Mouse (Mus musculus) testis, postnatal 10 days (tissue): Measurements from ENCODE around the gene Kcnh3.
A peak's percentile ranks its signal among the peaks of the same experiment; 100 is the strongest.
"Not testable (repeated sequence)": the region's sequence is repeated elsewhere in the genome, so short reads cannot be mapped to it uniquely, and the experiment has no call there.

ENCODE experiments used
- DNase-seq: peaks from one replicate; pipeline ENCODE4 v3.0.0; 2021; ENCODE audit warnings: low spot score

The Kcnh3 gene

GRCm38 (mm10) chr15:99240129-99240528, 15.5 kb downstream of the Kcnh3 start:
- DNase-seq = no peak

- no peak for DNase-seq
Observed at GRCm38 (mm10) chr15:99241249-99241648, 16.6 kb downstream of the Kcnh3 start.

GRCm38 (mm10) chr15:99242045-99242444, 17.4 kb downstream of the Kcnh3 start:
- no peak for DNase-seq

GRCm38 (mm10) chr15:99246736-99247135, 22.1 kb downstream of the Kcnh3 start:
- not testable (repeated sequence) for DNase-seq

- peak; percentile 66 for DNase-seq
Observed at GRCm38 (mm10) chr15:99248972-99249371, 24.3 kb downstream of the Kcnh3 start.

- no peak for DNase-seq
Observed at GRCm38 (mm10) chr15:99249938-99250337, 25.3 kb downstream of the Kcnh3 start.

- not testable (repeated sequence) for DNase-seq
Observed at GRCm38 (mm10) chr15:99251111-99251510, 26.4 kb downstream of the Kcnh3 start.

- peak; percentile 98 for DNase-seq
Observed at GRCm38 (mm10) chr15:99251626-99252380, 27.1 kb downstream of the Kcnh3 start, which contains the start of gene Mcrs1. TSS of gene Mcrs1 (minus strand) at chr15:99251961.

GRCm38 (mm10) chr15:99252381-99253174, 27.9 kb downstream of the Kcnh3 start:
- DNase-seq = no peak

- DNase-seq = not testable (repeated sequence)
Observed at GRCm38 (mm10) chr15:99253175-99253479, 28.5 kb downstream of the Kcnh3 start.

- DNase-seq = no peak
Observed at GRCm38 (mm10) chr15:99253772-99254171, 29.1 kb downstream of the Kcnh3 start.

GRCm38 (mm10) chr15:99254477-99255005, 29.9 kb downstream of the Kcnh3 start:
- no peak for DNase-seq

GRCm38 (mm10) chr15:99255241-99255749, 30.6 kb downstream of the Kcnh3 start:
- DNase-seq = no peak

GRCm38 (mm10) chr15:99259167-99259729, 34.6 kb downstream of the Kcnh3 start:
- DNase-seq = no peak

- peak; percentile 86 for DNase-seq
Observed at GRCm38 (mm10) chr15:99259730-99260252, 35.1 kb downstream of the Kcnh3 start.

GRCm38 (mm10) chr15:99262702-99263101, 38.0 kb downstream of the Kcnh3 start:
- DNase-seq = no peak

GRCm38 (mm10) chr15:99264363-99264762, 39.7 kb downstream of the Kcnh3 start:
- no peak for DNase-seq

- DNase-seq = peak; percentile 74
Observed at GRCm38 (mm10) chr15:99265679-99266078, 41.0 kb downstream of the Kcnh3 start.

GRCm38 (mm10) chr15:99276095-99276494, 51.4 kb downstream of the Kcnh3 start:
- DNase-seq = no peak

GRCm38 (mm10) chr15:99278271-99278670, 53.6 kb downstream of the Kcnh3 start:
- no peak for DNase-seq

GRCm38 (mm10) chr15:99283456-99283855, 58.8 kb downstream of the Kcnh3 start:
- no peak for DNase-seq

- DNase-seq = no peak
Observed at GRCm38 (mm10) chr15:99284527-99285188, 60.0 kb downstream of the Kcnh3 start.
